Mouse (Mus musculus): ENCODE data around the gene Usp16.

DNA sequence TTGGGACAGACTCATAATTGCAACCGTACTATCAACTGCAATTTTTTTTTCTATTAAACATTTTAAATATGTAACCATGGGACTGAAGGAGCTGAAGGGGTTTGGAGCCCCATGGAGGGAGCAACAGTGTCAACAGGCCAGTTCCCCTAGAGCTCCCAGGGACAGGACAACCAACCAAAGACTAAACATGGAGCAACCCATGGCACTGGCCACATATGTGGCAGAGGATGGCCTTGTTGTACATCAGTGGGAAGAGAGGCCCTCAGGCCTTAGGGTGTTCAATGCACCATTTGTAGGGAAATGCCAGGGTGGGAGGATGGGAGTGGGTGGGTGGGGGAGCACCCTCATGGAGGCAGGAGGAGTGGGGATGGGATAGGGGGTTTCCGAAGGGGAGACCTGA, 42.2 kb downstream of the Usp16 start:
- TF ChIP-seq CTCF (IDR thresholded peaks at IDR 0.05) (no peak), EP300 (IDR thresholded peaks at IDR 0.05) (no peak)
